Mouse (Mus musculus) G1E-ER4 (cell line): ENCODE results near the gene Chmp2a. TPM values are rescaled to one million over a fixed set of nuclear protein-coding genes. Genes with fewer than 3 reads are reported as not detected.

Source experiments
- GATA1 ChIP-seq: IDR thresholded peaks from one replicate; pipeline ENCODE4 v1.8.0; 2012; ENCODE audit warnings: low read length, inconsistent platforms
- polyA plus RNA-seq: library from polyadenylated mRNA; stranded (reverse); fragments of >175 nt; gene quantifications from 2 replicates; pipeline ENCODE4 v1.2.3, GENCODE M21; 2012

Gene Chmp2a
- polyA plus RNA-seq, 1 experiment, result 86.1 TPM

DNA sequence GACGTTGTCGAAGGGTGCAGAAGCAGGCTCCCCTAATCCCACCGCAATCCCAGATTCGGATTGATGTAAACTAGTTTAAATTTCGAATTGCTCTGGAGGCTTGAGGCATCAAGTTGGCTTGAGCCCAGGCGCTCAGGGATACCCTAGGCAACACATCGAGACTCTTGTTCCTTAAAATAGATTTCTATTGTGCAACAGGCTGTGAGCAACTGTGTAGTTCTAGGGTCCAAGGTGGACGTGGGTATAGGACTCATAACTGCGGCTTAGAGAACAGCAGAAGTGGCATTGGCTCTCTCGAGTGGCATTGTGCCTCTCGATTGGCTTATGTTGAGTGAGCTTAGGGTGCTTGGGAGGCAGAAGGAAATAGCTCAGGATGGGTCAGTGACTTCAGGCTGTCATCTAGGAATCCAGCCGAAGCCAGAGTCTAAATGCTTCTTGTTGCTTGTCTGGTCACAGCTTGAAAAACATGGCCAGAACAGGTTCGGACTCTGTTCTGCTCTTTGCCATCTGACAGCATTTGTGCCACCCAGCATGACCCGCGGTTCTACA lies 4.1 kb upstream of the Chmp2a start:
- TF ChIP-seq GATA1, result no peak

DNA sequence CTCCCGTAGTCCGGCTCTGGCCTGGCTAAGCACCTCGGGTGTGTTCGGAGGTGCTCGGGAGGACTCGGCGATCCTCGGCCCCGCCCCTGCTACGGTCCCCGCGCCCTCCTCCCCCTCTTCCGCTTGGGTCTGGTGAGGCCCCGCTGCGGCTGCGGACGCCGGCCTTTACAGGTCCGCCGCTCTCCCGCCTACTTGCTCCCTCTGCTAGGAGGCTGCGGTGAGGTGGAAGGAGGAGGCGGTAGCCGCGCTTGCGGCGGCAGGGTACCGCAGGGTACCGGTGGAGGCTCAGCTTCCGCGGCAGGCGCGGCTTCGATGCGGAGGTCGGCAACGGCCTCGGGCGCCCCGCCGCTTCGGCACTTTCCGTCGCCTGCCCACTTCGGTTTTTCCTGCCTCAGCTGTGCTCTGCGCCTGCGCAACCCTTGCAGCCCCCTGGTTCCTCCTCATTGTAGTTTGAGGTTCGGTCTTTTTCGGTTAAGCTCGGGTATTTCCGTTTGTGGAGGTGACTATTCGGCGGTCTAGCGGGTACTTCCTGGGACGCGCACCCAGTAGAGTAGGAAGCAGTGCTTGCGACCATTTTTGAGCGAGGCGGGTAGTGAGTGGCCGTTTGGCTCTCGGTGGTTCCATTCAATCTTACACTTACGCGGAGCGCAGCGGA lies 3.4 kb upstream of the Chmp2a start, which contains the start of gene Ube2m:
Gene Ube2m, minus strand, starts transcription at position 375 of the 655 bp plus-strand sequence.
- no peak for TF ChIP-seq GATA1

DNA sequence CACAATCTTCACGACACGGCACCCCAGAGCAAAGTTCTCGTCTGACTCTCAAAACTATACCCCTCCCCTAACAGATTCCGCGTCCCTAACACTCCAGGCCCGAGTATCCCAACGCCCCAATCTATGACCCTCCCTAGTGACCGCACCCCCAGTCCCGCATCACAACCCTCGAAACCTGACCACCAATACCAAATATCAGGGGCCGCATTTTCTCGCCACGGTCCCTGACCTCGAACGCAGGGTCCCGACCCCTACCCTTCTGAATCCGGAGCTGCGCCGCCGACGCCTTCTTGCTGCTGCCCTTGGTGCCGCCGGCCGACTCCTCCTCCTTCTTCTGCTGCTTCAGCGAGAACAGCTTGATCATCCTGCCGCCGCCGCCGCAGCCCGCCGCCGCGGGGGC lies 2.8 kb upstream of the Chmp2a start:
- TF ChIP-seq GATA1, result no peak

DNA sequence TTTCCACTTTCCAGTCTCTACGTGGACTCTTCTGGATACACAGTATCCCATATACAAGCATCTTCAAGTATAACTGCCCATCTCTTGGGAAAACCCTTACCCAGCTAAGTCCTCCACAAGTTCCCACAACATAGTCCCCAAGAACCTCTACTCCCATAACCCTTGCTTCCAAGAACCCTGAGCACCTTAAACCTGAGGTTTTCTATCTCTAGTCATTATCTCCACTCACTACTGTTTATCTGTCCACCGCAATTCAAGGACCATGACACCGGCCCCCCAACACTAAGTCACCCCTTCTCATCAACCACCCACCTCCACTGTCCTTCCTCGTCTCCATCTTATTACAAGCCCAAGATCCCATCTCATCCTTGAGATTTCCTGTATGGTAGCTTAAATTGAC lies 2.2 kb upstream of the Chmp2a start:
- TF ChIP-seq GATA1, result no peak

DNA sequence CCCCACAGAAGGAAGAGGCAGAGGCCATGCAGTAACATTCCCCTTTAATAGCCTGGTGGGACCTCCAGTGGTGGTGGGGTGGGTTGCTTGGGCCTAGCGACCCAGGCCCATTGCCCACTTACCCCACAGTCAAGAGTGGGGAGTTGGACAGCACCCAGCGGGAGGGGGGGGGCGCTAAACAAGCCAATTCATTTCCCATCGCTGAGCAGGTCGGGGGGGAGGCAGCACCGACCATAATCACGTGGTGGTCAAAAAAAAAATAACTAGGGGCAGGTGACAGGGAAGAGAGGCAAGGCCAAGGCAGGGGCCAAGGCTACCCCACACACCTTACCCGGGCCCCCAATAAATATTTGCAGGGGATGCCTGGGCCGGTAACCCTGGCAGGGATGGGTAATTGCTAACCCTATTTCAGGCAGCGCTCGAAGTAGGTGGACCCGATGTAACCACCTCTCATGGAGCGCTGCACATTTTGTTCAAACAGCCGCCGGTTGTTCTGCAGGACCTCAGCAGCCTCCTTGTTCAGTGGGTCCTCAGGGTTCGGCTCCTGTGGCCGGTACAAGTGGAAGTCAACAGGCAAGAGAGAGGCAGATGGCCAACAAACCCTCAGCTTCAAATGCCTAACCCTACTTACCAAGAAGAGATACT lies 726 bp upstream of the Chmp2a start:
- no peak for TF ChIP-seq GATA1

DNA sequence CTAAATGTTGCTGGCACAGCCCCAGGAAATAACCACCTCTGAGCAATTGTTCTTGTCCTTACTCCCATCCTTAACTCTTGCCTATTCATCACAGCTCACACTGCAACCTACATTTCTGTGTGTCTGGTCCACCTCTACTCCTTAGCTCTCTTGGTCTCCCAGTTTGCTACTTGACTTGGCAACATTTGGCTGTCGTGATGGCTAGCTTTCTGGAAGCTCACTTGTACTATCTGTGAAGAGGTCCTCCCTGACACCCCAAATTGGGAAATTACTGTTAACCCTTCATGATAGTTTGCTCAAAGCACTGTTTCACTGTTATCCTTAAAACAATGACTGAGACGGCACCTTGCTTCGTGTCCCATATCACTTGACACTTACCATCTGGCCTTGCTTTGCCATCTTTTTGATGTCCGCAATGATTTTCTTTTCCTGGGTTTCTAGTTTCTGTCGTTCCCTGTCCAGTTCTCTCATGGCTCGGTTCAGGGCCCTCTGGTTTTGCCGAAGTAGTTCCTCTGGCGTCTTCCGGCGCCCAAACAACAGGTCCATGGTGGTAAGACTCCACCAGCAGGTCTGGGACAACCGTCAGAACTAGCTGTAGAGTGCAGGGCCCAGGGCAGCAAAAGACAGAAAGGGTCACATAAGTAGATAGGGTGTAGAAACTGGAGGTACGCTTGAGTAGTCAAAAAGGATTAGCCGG lies 1.0 kb downstream of the Chmp2a start:
- no peak for TF ChIP-seq GATA1

DNA sequence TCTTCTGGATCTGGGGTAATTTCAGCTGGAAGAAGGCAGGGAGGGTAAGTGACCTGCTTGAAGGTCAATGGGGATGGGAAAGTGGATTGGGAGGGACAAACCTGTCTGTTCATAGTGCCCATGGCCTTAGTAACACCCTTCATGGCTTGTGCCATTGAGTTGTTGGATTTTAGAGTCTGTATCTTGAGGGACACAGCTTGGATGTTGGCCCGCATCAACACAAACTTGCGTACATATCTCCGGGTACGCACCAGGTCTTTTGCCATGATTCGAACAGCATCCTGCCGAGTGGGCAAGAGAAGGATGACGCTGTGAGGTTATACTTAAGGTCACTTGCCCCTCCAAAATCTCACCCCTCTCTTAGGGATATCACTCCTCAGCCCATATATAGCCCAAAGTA lies 2.1 kb downstream of the Chmp2a start:
- TF ChIP-seq GATA1, result no peak

DNA sequence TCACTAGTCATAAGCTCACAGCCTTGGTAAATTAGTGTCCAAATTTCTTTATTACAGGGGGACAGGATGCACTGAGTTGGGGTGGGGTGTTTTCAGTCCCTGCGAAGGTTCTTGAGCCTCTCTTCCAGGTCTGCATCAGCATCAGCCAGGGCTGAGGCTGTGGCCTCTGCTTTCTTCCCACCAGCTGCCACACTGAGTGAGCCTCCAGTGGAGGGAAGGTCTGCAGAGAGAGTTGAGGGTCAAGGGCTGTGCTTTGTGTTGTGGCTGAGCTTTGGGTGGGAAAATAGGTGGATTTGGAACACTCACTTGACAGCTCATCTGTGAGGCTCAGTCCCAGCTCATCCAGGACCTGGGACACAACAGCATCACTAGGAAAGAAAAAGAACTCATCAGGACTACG lies 2.6 kb downstream of the Chmp2a start:
- no peak for TF ChIP-seq GATA1

DNA sequence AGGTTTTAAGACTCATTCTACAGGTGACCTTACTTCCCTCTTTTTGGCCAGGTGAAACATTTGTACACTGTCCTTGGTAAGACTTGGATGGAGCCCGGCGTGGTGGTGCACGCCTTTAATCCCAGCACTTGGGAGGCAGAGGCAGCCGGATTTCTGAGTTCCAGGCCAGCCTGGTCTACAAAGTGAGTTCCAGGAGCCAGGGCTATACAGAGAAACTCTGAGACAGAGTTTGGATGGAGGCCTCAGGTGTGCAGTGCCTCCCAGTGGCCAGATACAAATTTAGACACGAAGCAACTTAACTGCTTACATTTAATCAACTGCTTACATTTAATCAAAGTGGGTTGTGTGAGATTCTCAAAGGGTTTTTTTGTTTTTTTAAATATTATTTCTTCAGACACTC lies 3.5 kb downstream of the Chmp2a start:
- no peak for TF ChIP-seq GATA1

DNA sequence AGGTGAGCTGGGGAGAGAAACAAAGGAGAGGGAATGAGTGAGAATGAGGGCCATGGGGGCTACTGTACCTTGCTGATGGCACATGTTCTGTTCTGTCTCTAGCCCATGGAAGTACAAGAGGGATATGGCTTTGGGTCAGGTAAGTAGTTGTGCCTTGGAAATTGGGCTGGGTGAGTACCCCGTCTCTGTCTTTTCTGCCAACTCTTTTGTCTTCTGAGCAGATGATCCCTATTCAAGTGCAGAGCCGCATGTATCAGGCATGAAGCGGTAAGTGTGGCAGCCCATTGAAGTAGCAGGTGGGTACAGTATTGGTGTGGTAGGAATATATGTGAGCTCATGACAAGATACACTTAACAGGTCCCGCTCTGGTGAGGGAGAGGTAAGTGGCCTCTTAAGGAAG lies 5.6 kb downstream of the Chmp2a start:
- TF ChIP-seq GATA1, result no peak

DNA sequence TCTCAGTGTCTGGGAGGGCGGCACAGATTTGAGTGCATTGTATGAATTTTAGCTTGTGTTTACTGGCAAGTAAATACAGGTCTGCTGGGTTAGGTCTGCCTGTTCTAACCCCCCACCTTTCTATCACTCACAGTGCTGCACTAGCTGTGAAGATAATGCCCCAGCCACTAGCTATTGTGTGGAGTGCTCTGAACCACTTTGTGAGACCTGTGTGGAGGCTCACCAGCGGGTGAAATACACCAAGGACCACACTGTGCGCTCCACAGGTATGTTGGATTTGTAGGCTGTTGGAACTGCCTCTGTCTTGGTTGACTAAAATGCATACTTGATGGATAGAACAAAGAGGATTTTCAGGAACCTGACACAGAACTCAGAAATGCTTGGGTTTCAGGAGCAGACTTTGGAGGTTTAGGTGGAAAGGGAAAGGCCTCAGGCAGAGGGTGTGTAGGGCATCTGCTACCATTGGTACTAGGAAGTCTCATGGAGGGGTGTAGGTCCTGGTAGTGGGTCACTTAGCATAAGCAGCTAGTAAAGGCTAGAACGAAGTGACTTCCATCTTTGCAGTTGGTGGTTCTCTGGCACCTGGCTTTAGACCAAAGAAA lies 9.0 kb downstream of the Chmp2a start:
- no peak for TF ChIP-seq GATA1

DNA sequence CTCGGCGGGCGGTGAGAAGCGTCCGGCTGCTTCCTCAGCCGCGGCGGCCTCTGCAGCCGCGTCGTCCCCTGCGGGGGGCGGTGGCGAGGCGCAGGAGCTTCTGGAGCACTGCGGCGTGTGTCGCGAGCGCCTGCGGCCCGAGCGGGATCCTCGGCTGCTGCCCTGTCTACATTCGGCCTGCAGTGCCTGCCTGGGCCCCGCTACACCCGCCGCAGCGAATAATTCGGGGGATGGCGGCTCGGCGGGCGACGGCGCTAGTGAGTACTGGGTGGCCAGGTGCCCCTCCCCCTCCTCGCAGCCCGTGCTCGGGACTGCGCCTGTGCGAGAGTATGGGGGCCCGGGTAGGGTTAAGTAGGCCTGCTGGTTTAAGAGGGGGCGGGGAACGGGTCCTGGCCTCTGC lies 9.8 kb downstream of the Chmp2a start:
- no peak for TF ChIP-seq GATA1

DNA sequence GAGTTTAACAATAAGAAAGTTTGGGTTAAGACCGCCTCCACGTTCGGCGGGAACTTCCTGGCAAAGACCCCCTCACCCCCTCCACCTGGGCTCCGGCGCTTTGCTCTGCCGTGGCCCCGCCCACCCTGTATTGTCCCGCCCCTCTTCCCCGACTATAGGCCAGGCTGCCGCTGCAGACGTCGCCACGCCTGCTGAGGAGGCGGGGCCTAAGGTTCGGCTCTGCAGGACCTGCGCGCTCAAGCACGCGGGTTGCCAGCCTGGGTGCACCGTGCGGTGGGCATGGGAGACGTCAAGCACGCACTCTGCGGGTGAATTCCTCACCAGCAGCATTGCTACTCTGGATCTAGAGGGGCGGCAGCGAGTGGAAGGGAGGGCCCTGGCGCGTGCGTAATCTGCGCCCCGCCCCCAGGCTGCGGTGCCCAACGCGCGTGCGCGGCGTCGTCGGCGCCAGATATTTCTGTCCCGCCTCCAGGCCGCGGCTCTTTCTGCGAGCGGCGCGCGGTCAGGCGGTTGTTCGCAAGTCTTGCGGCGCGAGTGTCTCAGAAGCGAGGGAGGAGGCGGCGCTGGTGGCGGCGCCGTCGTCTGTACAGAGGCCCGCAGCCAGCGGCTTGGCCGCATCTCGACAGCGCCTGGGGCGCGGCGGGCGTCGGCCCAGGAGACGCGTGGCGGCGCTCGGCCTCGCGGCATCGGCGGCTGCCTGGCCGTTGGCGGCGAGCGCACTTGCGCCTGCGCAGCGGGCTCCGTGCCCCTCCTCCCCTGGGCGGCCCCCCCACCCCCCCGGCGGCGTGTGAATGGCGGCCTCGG lies 10.5 kb downstream of the Chmp2a start:
- TF ChIP-seq GATA1, result no peak

DNA sequence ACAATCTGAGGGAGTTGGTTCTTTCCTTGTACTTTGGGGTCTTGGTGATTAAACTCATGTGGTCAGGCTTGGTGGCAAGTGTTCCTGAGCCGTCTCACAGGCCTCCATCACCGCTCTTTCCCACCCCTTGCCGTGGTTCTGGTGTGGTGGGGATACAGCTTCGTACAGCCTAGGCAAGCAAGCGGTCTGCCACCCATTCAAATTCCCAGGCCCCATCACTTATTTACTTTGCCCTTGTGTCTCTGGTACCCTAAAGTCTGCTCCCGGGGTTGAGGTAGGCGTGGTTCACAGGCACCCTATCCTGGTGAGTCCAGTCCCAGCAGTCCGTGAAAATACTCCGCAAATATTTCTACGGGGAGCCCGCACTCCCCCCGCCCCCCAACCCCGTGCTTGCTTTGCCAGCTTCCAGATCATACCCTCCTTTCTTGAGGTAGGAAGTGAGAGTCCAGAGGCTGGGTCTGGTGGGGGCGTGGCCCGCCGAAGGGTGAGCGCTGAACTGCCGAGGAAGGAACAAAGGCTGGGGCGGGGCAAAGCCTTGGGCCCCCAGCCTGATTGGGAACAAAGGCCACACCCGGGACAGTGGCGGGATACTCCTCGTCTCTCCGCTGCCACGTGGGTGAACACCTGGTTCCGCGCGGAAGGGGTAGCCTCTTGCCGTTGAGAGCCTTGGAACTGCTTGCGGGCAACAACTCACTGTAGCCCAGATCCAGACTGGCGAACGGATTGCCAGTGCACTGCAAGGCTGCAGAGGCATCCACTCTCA lies 11.7 kb downstream of the Chmp2a start:
- TF ChIP-seq GATA1, result no peak

DNA sequence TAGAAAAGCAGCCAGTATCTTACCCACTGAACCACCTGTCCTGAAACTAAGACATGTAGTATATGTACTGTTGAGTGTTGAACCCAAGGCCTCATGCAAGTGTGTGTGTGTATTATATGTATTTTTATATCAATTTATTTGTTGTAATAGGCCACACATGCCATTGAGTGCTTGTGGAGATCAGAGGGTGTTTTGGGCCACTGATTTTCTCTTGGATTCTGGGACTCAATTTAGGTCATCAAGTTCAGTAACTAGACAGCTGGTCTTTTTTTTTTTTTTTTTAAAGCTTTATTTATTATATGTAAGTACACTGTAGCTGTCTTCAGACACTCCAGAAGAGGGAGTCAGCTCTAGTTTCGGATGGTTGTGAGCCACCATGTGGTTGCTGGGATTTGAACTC lies 19.4 kb downstream of the Chmp2a start:
- no peak for TF ChIP-seq GATA1
